Mouse (Mus musculus) gastrocnemius, postnatal 36 days (tissue): Measurements from ENCODE around the gene Slc39a8. TPM values are rescaled to one million over a fixed set of nuclear protein-coding genes. Genes with fewer than 3 reads are reported as not detected.

Experiments used
- DNase-seq, 2 experiments: peaks; one replicate each; pipeline ENCODE4 v3.0.0; 2022
- intact Hi-C: fragments of 180-260 bp; cut with DNase I; formaldehyde crosslinking; loops from one replicate; pipeline ENCODE4 v1.15.1; 2025
- long read RNA-seq, 2 experiments: library from polyadenylated mRNA; stranded (forward); transcript quantifications; one replicate each; pipeline ENCODE4 v2.0.0; 2021
- total RNA-seq, 2 experiments: library from RNA; stranded (reverse); gene quantifications; 2 replicates each; pipeline ENCODE4 v1.2.3; 2021

Slc39a8 gene
- under 1 TPM; 0.76 to 0.99 TPM for total RNA-seq
- long read RNA-seq, experiment 1: 0 reads
- long read RNA-seq, experiment 2: 0 reads

- intact Hi-C loops: no loop called here
- peak; percentile 27 to 47 for DNase-seq
Observed at GRCm38 (mm10) chr3:135825016-135825753, at the start of gene Slc39a8. TSS of gene Slc39a8 (plus strand) at chr3:135825279.

- intact Hi-C loops: no loop called here
- no peak for DNase-seq
Observed at GRCm38 (mm10) chr3:135785065-135785464, 40.0 kb upstream of the Slc39a8 start.

DNA sequence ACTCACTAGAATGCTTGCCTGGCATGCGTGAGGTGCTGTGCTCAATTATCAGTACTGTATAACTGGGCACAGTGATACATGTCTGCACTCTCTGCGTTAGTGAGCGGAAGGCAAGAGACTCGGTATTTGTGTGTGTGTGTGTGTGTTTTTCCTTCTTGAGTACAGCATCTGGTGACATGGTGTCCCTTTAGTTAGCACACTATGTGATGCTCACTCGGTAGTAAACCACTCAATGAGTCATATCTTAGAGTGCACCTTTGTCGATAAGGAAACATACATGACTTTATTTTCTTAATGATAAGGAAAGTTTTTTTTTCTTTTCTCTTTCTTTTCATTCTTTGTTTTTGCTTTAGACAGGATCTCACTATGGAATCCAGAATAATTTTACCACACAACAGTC is 29.0 kb upstream of the Slc39a8 start:
- intact Hi-C loops: no loop called here
- DNase-seq: no peak

DNA sequence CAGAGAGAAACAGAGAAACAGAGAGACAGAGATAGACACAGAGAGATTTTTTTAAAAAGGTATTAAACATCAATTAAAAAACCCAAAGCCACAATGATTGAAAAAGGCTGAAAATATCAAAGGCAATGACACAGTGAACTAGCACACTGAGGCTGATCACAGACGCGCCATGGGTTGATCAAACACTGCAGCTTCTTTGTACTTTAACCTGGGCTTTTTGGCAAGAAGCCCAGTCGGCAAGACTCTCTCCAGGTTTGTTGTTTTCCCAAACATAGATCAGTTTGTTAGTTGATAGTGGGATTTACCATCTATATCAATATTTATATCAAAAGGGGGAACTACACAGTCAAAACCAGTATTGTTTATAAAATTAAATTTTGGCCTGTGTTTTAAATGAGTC is 26.8 kb upstream of the Slc39a8 start:
- intact Hi-C loops: no loop called here
- no peak for DNase-seq

DNA sequence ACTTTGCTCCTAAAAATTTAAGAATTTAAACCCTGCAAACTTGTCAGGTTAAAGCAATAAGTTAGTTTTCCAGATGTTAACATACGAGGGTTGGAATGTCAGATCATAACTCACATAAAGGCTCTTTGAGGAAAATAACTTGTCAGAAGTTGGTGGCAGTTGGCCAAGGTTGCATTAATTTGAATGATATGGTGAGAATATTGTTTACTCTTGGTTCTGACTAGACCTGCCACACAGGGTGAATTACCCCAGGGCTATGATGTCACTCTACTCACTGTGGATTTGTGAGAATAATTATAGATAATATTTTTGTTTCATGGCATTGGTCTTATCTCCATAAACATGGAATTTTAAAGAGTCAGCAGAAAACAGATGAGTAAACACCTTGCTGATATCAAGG is 26.4 kb upstream of the Slc39a8 start:
- intact Hi-C loops: no loop called here
- DNase-seq: no peak

DNA sequence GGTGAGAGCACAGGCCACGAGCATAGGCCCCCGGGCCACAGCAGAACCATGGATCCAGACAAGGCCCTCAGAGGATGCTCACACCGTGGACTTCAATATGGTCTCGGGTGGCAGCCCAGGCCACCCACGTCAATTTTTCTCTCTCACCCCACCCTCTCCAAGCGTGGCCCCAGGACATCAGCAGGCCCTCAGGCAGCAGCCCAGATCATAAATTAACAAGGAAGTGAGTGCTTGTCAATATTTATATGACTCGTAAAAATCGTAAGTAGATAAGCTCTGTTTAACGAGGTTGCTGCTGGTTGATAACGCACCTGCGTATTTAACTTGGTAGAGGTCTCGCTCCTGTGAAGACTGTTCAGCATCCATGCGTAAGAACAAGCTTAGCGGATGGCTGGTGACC is 10.4 kb upstream of the Slc39a8 start:
- no peak for DNase-seq
- intact Hi-C loops: no loop called here

GRCm38 (mm10) chr3:135815973-135816727 is 8.9 kb upstream of the Slc39a8 start:
- no peak for DNase-seq

GRCm38 (mm10) chr3:135817124-135817523 is 8.0 kb upstream of the Slc39a8 start:
- intact Hi-C loops: no loop called here
- DNase-seq: no peak

More at GRCm38 (mm10) chr3:135815973-135816727, 8.9 kb upstream of the Slc39a8 start:
- intact Hi-C loops: no loop called here

DNA sequence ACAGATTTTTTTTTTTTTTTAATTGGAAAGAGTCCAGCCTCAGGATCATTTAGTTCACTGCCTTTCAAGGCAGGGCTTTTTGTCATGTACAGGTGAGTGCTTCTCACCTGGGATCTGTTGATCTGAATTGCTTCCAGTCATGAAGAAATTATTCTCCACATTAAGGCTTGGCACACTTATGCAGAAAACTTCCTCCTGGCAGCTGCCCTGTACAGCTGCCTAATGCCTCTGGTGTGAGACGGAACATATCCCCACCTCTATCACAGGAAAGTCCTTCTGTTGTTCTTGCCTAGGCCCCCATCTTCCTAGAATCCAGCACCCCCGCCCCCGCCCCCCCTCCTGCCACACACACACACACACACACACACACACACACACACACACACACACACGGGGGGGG is 643 bp upstream of the Slc39a8 start:
- no peak for DNase-seq
- intact Hi-C loops: no loop called here

- peak in 1 of 2 experiments; percentile 38 for DNase-seq
- intact Hi-C loops: no loop called here
Observed at GRCm38 (mm10) chr3:135825754-135826683, 940 bp downstream of the Slc39a8 start.

GRCm38 (mm10) chr3:135826684-135827249 is 1.7 kb downstream of the Slc39a8 start:
- intact Hi-C loops: no loop called here
- no peak for DNase-seq

DNA sequence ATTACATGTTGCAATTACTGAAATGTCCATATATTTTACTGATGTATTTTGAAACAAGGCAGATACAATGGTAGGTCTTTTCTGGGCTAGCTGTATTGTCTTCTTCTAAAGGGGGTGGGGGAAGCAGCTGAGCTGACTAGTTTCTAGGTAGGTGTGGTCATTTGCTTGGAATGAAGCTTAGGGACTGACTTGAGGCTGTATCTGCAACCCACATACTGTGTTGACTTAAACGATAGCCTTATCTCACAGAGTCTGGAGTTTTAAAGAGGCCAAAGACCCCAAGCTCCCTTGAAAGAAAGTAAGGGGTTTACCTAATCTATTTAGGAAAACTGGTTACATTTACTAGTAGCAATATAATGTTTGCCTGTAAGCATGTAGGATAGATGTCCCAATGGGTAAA is 2.9 kb downstream of the Slc39a8 start:
- no peak for DNase-seq
- intact Hi-C loops: no loop called here

DNA sequence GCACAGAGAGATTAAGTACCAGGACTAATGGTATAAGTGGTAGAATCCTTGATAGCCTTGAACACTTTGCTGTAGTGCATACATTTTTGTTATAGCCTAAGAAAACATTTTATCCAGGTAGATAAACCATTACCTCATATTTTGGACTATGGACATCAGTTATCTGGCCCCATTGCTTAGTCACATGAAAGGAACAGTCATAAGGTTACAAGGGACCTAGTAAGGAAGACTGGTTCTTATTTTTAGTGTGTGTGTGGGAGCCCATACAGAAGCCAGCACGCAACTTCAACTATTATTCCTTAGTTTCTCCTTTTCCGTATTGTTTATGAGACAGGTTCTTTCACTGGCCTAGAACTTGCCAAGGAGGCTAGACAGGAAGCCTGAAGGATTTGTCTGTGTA is 7.4 kb downstream of the Slc39a8 start:
- DNase-seq: no peak
- intact Hi-C loops: no loop called here

GRCm38 (mm10) chr3:135832907-135833306 is 7.8 kb downstream of the Slc39a8 start:
- intact Hi-C loops: no loop called here
- no peak for DNase-seq

- intact Hi-C loops: no loop called here
- no peak for DNase-seq
Observed at GRCm38 (mm10) chr3:135834988-135835387, 9.9 kb downstream of the Slc39a8 start.

DNA sequence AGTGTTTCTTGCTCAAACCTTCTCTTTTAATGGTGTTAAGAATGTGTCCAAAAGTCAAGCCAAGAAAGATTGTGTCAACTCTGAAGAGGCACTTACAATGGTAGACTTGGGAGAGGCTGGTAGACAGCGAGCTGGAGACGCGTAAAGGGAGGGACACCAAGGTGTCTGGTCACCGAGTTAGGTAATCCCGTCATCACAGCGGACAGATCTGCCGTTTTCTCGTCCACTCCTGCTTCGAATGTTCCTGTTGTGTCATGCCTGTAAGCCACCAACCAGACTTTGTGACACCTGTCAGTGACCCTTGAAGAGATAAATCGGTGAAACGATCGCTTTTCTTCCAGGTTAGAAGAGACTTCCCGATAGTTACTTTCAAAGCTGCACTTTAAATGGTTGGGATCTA is 14.5 kb downstream of the Slc39a8 start:
- DNase-seq: no peak
- intact Hi-C loops: no loop called here

- intact Hi-C loops: no loop called here
- DNase-seq: no peak
Observed at GRCm38 (mm10) chr3:135840185-135840584, 15.1 kb downstream of the Slc39a8 start.

- DNase-seq: no peak
- intact Hi-C loops: no loop called here
Observed at GRCm38 (mm10) chr3:135841716-135842511, 16.8 kb downstream of the Slc39a8 start.

DNA sequence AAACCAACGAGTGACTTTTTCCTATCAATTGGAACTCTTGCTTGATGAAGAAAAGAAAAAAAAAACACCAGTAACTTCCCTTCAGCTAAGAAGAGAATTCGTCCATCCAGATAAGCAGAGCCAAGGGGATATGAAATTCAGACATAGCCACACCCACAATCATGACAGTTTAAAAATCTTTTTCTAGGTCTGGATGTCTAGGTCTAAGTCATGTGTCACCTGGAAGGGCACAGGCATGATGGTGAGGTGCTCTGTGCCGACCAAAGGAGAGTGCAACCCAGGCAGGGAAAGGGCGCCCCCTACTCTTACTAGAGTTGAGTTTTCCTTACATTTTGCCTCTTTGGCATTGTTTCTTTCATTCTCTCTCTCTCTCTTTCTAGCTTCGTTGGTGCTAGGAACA is 18.1 kb downstream of the Slc39a8 start:
- intact Hi-C loops: no loop called here

DNA sequence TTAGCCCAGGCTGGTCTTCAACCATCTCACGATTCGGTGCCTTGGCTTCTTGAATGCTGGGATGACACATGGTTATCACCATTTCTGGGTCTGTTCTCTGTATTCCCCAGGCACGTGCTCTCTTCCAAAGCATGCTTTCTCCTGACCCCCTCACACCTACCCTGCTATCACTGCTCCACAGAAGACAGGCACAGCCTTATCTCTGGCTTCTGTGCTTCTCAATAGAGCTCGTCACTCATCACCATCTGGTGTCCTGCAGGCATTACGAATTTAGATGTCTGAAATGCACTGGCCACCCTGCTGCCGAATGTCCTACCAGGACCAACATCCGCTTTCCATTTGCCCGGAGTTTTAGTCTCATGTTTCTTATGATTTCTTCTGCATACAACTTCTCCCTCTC is 18.6 kb downstream of the Slc39a8 start:
- DNase-seq: no peak
- intact Hi-C loops: no loop called here

More for the DNA sequence above, 18.1 kb downstream of the Slc39a8 start:
- no peak for DNase-seq
